Mouse (Mus musculus): ENCODE data around the gene Gm10320.

Gene Gm10320

DNA sequence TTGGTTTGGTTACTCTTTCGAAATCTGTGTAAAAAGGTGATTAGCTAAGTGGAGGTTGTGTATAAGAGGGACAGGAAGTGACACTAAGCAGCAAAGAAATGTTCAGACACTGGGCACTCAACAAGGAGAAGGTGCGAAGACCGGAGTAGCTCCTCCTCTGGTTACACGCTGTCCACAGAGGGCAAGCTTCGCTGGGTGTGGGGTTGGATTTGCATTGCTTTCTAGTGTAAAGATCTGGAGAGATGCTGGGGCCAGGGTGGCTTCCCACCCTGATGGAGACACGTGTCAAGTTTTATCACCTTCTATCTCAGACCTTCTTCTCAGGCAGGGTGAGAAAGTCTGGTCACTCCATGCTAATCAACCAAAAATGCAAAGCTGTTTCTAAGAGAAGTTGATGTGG, 20.0 kb downstream of the Gm10320 start:
- DNase-seq (ENCODE audit: inconsistent age in 2 of 2, low spot score in 1 of 2) = no peak

DNA sequence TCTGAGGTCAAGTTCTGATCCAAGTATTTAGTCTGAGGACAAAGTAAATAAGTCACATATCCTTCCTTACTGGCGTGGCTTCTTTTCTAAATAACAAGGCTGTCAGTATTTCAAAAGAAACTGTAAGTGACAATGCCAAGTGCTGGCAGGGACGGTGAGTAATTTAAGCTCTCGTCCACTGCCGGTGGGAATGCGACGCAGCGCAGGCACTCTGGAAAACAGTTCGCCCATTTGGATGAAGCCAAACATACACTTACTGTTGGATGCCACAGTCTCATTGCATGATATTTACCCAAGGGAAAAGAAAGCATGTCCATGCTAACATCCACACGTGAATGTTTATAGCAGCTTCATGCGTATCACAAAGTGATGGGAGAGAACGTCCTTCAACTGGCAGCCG, 21.5 kb downstream of the Gm10320 start:
- no peak for DNase-seq (ENCODE audit: inconsistent age in 2 of 2, low spot score in 1 of 2)

DNA sequence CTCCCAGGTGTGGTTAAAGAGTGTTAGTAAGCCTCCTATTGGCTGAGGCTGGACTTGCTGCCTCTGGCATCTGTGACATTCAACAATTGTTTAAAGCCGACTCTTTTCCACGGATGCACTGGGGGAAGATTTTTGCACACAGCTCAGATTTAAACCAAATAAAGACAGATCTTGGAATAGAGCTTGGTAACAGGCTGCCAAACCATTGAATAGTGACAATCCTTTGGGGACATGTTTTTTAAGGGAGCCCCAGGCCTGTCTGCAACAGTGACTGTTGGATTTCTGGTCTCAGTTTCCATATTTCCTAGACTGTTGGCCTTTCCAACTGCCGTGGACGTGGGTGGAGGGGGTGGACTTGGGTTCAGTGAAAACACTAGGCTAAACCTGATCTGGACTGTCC, 21.9 kb downstream of the Gm10320 start:
- DNase-seq (ENCODE audit: inconsistent age in 2 of 2, low spot score in 1 of 2) = no peak

DNA sequence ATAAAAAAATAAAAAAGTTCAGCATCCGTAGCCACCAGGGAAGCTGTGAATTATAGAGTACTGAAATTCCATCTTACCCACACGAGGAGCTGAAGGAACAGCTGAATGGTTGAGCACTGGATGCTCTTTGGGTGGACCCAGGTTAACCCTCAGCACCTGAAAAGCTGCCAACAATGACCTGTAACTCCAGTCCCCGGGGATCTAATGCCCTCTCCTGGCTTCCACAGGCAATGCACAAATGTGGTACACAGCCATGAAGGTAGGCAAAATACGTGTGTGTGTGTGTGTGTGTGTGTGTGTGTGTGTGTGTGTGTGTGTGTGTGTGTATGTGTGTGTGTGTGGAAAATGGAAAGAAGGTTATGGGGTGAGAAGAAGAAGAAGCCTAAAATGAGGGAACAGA, 30.3 kb downstream of the Gm10320 start:
- no peak for DNase-seq (ENCODE audit: inconsistent age in 2 of 2, low spot score in 1 of 2)

GRCm38 (mm10) chr13:98456398-98456797, 35.4 kb downstream of the Gm10320 start:
- peak; percentile 5 to 40 for DNase-seq (ENCODE audit: inconsistent age in 2 of 2, low spot score in 1 of 2)

DNA sequence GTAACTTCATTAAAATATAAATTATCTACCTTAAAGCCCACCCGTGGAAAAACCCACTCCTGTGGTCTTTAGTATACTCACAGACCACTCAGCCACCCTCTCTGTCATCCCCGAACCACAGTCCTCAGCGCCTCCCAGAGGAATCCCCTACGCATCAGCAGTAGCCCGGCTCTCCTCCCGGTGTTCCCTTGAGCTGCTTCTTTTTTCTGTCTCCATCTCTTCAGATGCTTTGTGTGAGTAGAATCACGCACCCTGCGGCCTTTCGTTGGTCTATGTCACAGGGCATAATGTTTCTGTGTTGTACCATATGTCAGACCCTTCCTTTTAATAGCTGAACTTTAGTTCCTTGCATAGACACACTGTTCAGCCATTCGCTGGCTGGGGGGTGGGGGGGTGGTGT, 36.2 kb downstream of the Gm10320 start:
- no peak for DNase-seq (ENCODE audit: inconsistent age in 2 of 2, low spot score in 1 of 2)

- DNase-seq (ENCODE audit: inconsistent age in 2 of 2, low spot score in 1 of 2) = no peak
Measured at GRCm38 (mm10) chr13:98454224-98454967, 37.4 kb downstream of the Gm10320 start.

GRCm38 (mm10) chr13:98453146-98453545, 38.7 kb downstream of the Gm10320 start:
- no peak for DNase-seq (ENCODE audit: inconsistent age in 2 of 2, low spot score in 1 of 2)

GRCm38 (mm10) chr13:98448696-98449095, 43.1 kb downstream of the Gm10320 start:
- DNase-seq (ENCODE audit: inconsistent age in 2 of 2, low spot score in 1 of 2) = no peak

- no peak for DNase-seq (ENCODE audit: inconsistent age in 2 of 2, low spot score in 1 of 2)
Measured at GRCm38 (mm10) chr13:98447741-98448140, 44.1 kb downstream of the Gm10320 start.

- no peak for DNase-seq (ENCODE audit: inconsistent age in 2 of 2, low spot score in 1 of 2)
Measured at GRCm38 (mm10) chr13:98445391-98446125, 46.2 kb downstream of the Gm10320 start.

GRCm38 (mm10) chr13:98441001-98441400, 50.8 kb downstream of the Gm10320 start:
- no peak for DNase-seq (ENCODE audit: inconsistent age in 2 of 2, low spot score in 1 of 2)

GRCm38 (mm10) chr13:98440293-98440952, 51.4 kb downstream of the Gm10320 start:
- no peak for DNase-seq (ENCODE audit: inconsistent age in 2 of 2, low spot score in 1 of 2)
